Mouse (Mus musculus) cerebellum, adult 8-10 months (tissue): ENCODE measurements at regions not wholly inside any gene's neighbourhood (a gene's known extent, or its start where the extent isn't known, plus 50 kb on each side); places are given as distances from the start of the nearest gene placed in this dataset.
A peak's percentile ranks its signal among the peaks of the same experiment; 100 is the strongest.

Experiments used
- DNase-seq: peaks from one replicate; pipeline ENCODE4 v3.0.0; 2022

GRCm38 (mm10) chr7:70972023-70972400 lies 379.3 kb downstream of the Gm10295 start:
- DNase-seq = no peak

DNA sequence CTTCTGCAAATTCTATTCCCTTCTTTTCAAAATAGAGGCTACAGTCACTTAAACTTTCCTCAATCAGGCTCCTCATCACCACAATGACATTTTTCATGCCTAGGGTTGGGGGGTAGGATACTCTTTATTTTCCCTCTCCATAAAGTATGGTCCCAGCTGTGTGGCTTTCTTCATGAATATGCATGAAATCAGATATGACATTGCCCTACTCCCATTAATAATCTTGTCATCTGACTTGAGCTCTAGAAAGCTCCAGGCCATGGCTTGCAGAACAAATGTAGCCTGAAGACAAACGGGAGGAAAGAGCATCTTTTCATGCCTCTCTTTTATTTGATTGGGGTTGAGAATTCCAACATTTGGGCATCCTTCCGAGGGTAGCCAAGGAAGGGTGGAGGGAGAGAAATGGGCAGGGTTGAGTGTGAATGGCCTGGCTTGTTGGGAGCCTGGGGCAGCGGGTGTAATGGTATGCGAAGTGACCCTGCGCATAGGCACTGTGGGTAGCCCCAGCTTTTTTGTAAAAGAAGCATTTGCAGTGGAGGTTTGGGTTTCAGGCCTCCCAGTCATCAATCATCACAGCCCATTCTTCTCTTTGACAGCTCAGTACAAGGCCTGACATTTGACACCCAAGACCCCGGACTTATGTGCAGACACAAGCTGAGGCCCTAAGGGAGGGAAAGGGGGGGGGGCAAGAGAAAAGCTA lies 379.8 kb downstream of the Gm10295 start:
- no peak for DNase-seq

DNA sequence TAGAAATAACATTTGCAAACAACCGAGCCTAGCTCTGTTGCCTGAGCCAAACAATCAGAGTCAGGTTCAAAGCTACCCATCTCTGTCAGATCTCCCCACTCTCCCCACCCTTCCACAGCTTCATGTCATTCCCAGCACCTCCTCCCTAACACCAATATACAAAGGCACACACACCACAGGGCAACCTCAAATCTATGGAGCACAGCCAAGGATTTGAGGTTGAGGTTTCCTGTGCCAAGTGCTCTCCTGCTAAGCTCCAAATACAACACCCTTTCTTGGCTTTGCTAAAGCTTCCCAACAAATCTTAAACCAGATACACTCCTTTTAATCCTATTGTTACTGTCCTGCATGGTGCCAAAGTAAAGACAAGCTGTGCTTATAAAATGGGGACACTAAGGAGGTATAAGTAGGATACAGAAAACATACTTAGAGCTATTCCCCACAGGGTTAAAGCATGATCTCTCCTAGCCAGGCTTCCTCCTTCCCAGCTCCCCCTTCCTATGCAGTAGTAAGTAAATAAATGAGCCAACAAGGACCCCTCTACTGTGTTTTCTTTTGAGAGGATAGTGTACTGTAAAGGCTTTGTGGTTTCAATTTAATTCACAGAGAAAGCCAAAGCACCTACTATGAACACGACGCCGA lies 398.8 kb downstream of the Gm10295 start:
- no peak for DNase-seq

- no peak for DNase-seq
Measured at GRCm38 (mm10) chr7:70948281-70948680, 403.0 kb downstream of the Gm10295 start.

- peak; percentile 13 for DNase-seq
Measured at GRCm38 (mm10) chr7:70946260-70946659, 405.0 kb downstream of the Gm10295 start.

DNA sequence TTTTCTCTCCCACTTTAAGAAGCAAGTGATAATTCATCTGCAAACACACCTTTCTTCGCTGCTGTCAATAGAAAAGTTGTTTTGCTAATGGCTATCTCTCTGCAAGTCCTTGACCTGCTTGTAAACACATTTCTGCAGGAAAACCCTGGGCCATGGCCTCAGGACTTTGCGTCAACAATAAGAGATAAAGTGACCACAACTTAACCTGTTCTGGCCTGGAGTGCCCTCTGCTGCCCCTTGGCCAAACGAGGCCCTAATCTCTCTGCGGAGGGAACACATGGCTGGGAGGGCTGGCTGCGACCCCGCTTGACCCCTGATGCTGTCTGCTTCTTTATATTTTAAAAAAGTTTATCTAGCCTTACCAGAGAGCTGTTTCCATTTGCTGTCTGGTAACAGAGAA lies 420.4 kb downstream of the Gm10295 start:
- DNase-seq = no peak

DNA sequence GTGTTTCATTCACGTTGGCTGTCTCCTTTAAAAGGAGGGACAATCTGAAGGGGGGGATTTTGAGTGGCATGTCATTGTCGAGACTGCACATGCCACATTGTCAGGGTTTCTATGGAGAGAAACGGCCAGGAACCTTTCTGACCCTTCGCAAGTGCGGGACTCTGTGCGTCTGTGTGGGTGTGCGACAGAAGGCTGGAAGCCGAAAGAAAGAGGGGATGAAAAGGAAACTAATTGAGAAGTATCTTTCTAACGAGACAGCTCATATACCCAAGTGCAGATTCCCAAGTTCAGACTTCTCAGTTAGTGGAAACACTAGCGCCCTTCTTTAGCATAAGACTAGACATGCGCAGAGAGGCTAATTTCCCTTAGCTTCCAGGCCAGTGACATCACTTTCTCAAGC lies 421.4 kb downstream of the Gm10295 start:
- DNase-seq = no peak

DNA sequence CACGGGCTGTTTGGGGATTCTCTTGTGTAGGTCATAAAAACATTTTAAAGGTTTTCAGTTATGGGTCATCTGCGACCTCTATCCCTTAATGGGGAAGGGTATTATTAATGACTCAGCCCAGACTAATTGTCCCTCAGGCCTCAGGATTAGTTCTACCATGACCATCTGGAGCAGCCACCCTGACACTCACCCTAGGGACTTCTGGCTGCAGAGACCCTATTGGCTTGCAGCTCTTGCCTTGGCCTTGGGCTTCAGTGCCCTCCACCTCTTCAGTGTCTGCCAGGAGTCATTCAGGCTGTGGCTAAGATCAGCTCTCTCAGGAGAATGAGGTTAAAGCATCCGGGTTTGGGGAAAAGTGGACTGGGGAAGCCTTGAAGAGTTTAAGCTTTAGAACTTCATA lies 423.3 kb downstream of the Gm10295 start:
- DNase-seq = no peak

GRCm38 (mm10) chr7:70917016-70917415 lies 434.3 kb downstream of the Gm10295 start:
- no peak for DNase-seq

DNA sequence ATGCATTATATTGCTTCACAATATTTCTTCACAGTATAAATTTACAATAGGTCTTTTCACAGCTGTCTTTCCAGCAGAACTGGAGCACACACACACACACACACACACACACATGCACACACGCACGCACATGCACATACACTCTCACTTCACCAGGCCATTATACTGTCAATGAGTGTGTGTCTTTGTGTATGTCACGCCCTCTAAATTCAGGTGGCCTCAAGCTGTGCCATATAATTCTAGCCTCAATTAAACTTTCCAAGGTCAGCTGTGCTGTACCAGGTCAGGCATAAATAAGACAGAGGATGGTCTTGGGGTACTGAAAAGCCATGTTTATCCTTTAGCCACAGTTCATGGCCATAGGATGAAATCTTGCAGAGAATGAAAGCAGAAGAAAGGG lies 442.4 kb downstream of the Gm10295 start:
- no peak for DNase-seq

DNA sequence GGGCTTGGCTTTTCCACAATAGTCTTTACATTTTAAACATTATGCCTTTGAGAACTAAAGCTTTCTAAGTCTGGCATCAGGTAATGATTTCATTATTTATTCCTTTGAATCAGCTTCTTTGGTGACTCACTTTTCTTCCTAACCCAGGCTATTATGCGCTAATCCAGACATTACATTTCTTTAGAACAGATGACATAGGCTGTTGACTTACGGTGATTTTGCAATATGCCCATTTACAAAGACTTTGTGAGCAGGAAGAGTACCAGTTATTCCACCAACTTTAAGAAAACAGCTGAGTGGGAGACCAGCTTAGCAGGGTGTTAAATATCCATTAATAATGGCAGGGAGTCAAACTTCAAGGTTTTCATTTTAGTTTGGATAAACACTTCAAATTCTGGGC lies 459.6 kb downstream of the Gm10295 start:
- no peak for DNase-seq

GRCm38 (mm10) chr7:70880496-70880895 lies 470.8 kb downstream of the Gm10295 start:
- no peak for DNase-seq

GRCm38 (mm10) chr7:70874393-70874792 lies 476.9 kb downstream of the Gm10295 start:
- peak; percentile 45 for DNase-seq

GRCm38 (mm10) chr7:70870841-70871534 lies 480.3 kb downstream of the Gm10295 start:
- no peak for DNase-seq

- no peak for DNase-seq
Measured at GRCm38 (mm10) chr7:70869125-70869524, 482.2 kb downstream of the Gm10295 start.

DNA sequence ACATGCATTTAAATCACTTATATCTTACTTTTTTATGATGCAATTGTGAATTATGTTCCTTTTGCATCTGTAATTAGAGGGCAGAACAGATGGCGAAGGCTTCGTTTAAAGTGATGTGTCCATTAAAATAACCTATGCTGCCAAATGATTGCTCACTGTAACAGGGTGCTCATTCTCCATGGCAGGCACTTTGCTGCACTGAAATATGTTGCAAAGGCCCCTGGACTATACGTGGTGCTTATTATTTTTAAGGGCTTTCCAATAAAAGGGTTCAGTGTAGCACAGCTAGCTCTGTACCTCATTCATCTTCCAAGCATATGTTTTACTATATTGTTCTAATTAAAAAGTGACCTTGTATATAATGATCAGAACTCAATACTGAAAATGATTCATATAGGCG lies 491.3 kb downstream of the Gm10295 start:
- DNase-seq = no peak

GRCm38 (mm10) chr7:70850726-70851125 lies 484.2 kb upstream of the Nr2f2 start:
- DNase-seq = no peak

DNA sequence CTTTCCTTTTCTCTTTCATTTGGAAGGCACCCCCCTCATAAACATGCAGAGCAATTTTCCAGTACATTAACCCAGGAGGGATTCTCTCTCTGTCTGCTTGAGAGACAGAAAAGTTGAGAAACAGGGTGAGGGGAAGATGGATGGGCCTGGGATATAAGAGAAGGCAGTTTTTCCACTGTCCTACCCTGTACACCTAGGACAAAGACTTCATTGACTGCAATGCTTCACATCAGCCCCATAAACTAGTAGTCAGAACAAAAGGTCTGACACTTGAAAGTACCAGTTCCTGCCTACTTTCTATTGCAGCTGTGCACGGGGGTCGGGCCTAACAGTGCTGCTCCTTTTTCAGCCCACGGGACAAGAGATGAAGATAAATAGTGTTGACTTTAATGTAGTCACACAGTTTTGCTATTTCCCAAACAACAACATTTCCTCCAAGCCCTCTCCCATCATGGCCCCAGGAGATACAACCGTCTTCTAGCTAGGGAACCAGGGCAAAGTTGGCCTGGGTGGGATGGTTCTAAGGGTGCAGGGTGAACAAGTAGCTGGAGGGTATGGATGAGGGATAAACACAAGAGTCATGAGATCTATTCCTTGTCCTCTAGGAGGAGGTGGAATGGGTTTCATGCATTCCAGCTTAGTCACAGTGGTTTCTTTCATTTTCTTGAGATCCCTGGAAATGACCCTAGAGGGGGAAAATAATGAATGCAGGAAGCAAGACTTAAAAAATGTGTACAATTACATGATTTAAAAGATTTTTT lies 481.7 kb upstream of the Nr2f2 start:
- DNase-seq = no peak

DNA sequence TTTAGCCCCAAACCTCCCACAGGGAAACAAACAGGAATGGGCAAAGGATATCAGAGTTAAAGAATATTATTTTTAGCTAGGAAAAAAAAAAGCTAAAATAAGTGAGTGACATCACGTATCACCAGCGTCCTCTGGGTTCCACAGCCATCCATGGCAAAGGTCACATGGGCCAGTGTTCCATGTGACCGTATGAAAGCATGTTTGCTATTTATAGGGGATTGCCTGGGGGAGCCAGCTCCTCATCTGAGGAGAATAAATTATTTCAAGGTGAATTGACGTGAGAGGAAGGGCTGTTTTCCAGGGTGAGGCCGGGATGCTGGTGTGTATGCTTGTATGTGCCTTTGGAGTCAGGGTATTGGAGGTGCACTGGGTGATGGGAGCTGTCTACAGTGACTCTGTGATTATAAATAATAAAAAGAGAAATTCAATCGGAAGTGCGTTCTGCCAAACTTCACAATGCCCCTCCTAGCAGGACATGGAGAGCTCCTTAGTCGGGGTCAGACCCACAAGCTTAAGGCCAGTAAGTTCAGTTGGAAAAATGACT lies 481.0 kb upstream of the Nr2f2 start:
- no peak for DNase-seq

- DNase-seq = no peak
Measured at GRCm38 (mm10) chr7:70846076-70846475, 479.5 kb upstream of the Nr2f2 start.

DNA sequence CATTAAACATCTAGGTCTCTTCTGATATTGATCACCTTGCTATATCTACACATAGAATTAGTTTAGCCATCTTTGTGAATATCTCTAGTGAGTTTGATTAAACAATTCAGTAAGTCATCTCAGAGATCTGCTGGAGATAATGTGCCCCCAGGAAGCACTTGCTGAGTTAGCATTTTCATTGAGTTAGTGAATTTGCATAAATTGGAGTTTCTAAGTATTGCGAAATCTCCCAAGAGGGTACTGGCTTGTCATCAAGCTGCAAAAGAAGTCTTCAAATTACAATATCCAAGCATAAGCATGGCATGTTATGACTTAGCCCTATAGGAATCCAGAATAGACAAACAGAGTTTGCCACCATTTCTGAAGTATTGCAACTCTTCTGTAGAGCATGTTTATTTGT lies 473.6 kb upstream of the Nr2f2 start:
- DNase-seq = no peak

DNA sequence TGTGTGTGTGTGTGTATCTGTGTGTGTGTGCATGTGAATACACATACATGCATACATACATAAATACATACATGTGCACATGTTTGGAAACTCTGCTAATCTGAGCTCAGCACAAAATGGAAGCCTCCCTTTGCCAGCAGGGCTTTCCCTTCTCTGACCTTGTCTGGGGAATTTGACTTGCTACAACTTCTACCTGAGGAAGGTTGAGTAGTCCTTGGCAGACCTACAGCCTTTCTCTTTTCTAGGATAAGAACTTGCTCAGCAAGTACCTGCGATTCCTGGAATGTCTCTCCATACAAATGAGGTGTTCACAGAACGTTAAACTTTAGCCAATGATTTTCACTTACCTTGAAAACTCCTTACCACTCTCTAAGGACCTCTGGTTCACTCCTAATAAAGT lies 472.7 kb upstream of the Nr2f2 start:
- DNase-seq = no peak

- DNase-seq = no peak
Measured at GRCm38 (mm10) chr7:70834787-70835461, 468.4 kb upstream of the Nr2f2 start.
